Mouse (Mus musculus) liver, embryonic 16.5 days (tissue): ENCODE measurements around the gene Dph2. TPM values are rescaled to one million over a fixed set of nuclear protein-coding genes. Genes with fewer than 3 reads are reported as not detected.

Experiments used
- ATAC-seq: fragments of 200-750 bp; cut with Nextera tagmentation; 2 replicates; pipeline ENCODE4 v1.8.0; 2017; ENCODE audit warnings: low read depth, mild to moderate bottlenecking, moderate number of reproducible peaks, moderate library complexity
- H3K27ac ChIP-seq: fragments of 300-500 bp; sonication (generic); 2 replicates; pipeline ENCODE4 v1.5.1; 2014; ENCODE audit warnings: mild to moderate bottlenecking, low read length
- H3K27me3 ChIP-seq: fragments of 300-500 bp; sonication (generic); 2 replicates; pipeline ENCODE4 v1.6.1; 2014; ENCODE audit warnings: low read depth, low read length, mixed read lengths; ENCODE audit not compliant: control insufficient read depth, insufficient read depth
- H3K36me3 ChIP-seq: fragments of 300-500 bp; sonication (generic); 2 replicates; pipeline ENCODE4 v1.6.1; 2014; ENCODE audit warnings: mild to moderate bottlenecking; ENCODE audit not compliant: control insufficient read depth, insufficient read depth
- H3K4me1 ChIP-seq: fragments of 300-500 bp; sonication (generic); 2 replicates; pipeline ENCODE4 v1.6.1; 2014; ENCODE audit warnings: low read depth, low read length, mixed read lengths; ENCODE audit not compliant: control insufficient read depth
- H3K4me2 ChIP-seq: fragments of 300-500 bp; sonication (generic); 2 replicates; pipeline ENCODE4 v1.6.1; 2014; ENCODE audit warnings: low read depth, low read length, mixed read lengths
- H3K4me3 ChIP-seq: fragments of 300-500 bp; sonication (generic); 2 replicates; pipeline ENCODE4 v1.5.1; 2014; ENCODE audit warnings: low read depth, mild to moderate bottlenecking, low read length
- H3K9ac ChIP-seq: fragments of 300-500 bp; sonication (generic); 2 replicates; pipeline ENCODE4 v1.6.1; 2014; ENCODE audit warnings: low read depth, low read length
- H3K9me3 ChIP-seq: fragments of 300-500 bp; sonication (generic); replicated peaks from 2 replicates; pipeline ENCODE4 v1.6.1; 2016; ENCODE audit warnings: low read length; ENCODE audit not compliant: control insufficient read depth
- WGBS: fragments of 180-500 bp; shearing (Covaris S2); extraction: QIAGEN DNeasy Blood & Tissue Kit; methylation state at CpG from one replicate; pipeline ENCODE4 v1.1.7; 2014; ENCODE audit not compliant: insufficient replicate concordance; 5-methylcytosine and 5-hydroxymethylcytosine counted together
- polyA plus RNA-seq: library from polyadenylated mRNA; unstranded; fragments of >200 nt; fragmentation: Nextera tagmentation; extraction: Ambion mirVana; gene quantifications from 2 replicates; pipeline ENCODE4 v1.2.1, GENCODE M21; 2015

Gene Dph2
- polyA plus RNA-seq, 1 experiment from 2014 or later = 5.8 TPM

GRCm38 (mm10) chr4:117914591-117915442, 23.0 kb upstream of the Dph2 start, which contains the start of gene Ipo13:
Gene Ipo13, minus strand, starts transcription at chr4:117914999.
- under 1% methylated on average over 57 of the region's 61 CpGs for WGBS
- H3K4me1 ChIP-seq = peaks cover 28% of the 10 kb centered on the region

GRCm38 (mm10) chr4:117914031-117914430, 22.2 kb upstream of the Dph2 start:
- peaks cover 28% of the 10 kb centered on the region for H3K4me1 ChIP-seq
- H3K36me3 ChIP-seq = peaks cover 10% of the 10 kb centered on the region
- WGBS = 17% methylated on average over 8 of the region's 8 CpGs
- H3K4me3 ChIP-seq = peak overlapping the region; percentile 87
- H3K9me3 ChIP-seq = no peaks in the 10 kb centered on the region
- H3K9ac ChIP-seq = peak overlapping the region; percentile 91
- peak overlapping the region; percentile 82; the same call in 1 of the 2 replicates for H3K27ac ChIP-seq
- ATAC-seq = no peak
- H3K27me3 ChIP-seq = no peaks in the 10 kb centered on the region
- peak overlapping the region; percentile 94 for H3K4me2 ChIP-seq

More at GRCm38 (mm10) chr4:117914591-117915442, 23.0 kb upstream of the Dph2 start, which contains the start of gene Ipo13:
- H3K27me3 ChIP-seq = no peaks in the 10 kb centered on the region
- ATAC-seq = peak; percentile 95
- H3K9me3 ChIP-seq = no peaks in the 10 kb centered on the region
- peak within 1 kb of the TSS; percentile 87 for H3K4me3 ChIP-seq
- H3K27ac ChIP-seq = peak within 1 kb of the TSS; percentile 82
- H3K4me2 ChIP-seq = peak within 1 kb of the TSS; percentile 94
- peaks cover 10% of the 10 kb centered on the region for H3K36me3 ChIP-seq
- peak within 1 kb of the TSS; percentile 91 for H3K9ac ChIP-seq

GRCm38 (mm10) chr4:117913421-117913820, 21.6 kb upstream of the Dph2 start:
- H3K9ac ChIP-seq = peak overlapping the region; percentile 91
- ATAC-seq = no peak
- H3K4me1 ChIP-seq = peaks cover 28% of the 10 kb centered on the region

GRCm38 (mm10) chr4:117912685-117913273, 20.9 kb upstream of the Dph2 start:
- H3K4me3 ChIP-seq = no peak overlapping the region
- H3K4me2 ChIP-seq = no peak overlapping the region
- peaks cover 28% of the 10 kb centered on the region for H3K4me1 ChIP-seq
- H3K9ac ChIP-seq = no peak overlapping the region
- ATAC-seq = no peak
- 79% methylated on average over 7 of the region's 7 CpGs for WGBS
- H3K9me3 ChIP-seq = no peaks in the 10 kb centered on the region
- H3K36me3 ChIP-seq = peaks cover 10% of the 10 kb centered on the region
- no peaks in the 10 kb centered on the region for H3K27me3 ChIP-seq
- H3K27ac ChIP-seq = no peak overlapping the region

More at GRCm38 (mm10) chr4:117913421-117913820, 21.6 kb upstream of the Dph2 start:
- Histone ChIP-seq H3K27ac (no peak overlapping the region), H3K36me3 (peaks cover 10% of the 10 kb centered on the region), H3K27me3 (no peaks in the 10 kb centered on the region), H3K4me3 (peak overlapping the region; percentile 87), H3K9me3 (no peaks in the 10 kb centered on the region), H3K4me2 (peak overlapping the region; percentile 94)
- WGBS = 83% methylated on average over 3 of the region's 3 CpGs

- no peak for ATAC-seq
- Histone ChIP-seq H3K9me3 (no peaks in the 10 kb centered on the region), H3K36me3 (peaks cover 10% of the 10 kb centered on the region), H3K4me3 (no peak overlapping the region), H3K4me2 (no peak overlapping the region), H3K9ac (no peak overlapping the region), H3K4me1 (peaks cover 27% of the 10 kb centered on the region), H3K27me3 (no peaks in the 10 kb centered on the region), H3K27ac (no peak overlapping the region)
- WGBS = 85% methylated on average over 13 of the region's 13 CpGs
These were observed 20.3 kb upstream of the Dph2 start for GRCm38 (mm10) chr4:117912131-117912561.

GRCm38 (mm10) chr4:117908834-117909453, 17.1 kb upstream of the Dph2 start:
- WGBS = 82% methylated on average over 8 of the region's 8 CpGs

GRCm38 (mm10) chr4:117906196-117906595, 14.4 kb upstream of the Dph2 start:
- ATAC-seq = no peak
- Histone ChIP-seq H3K4me1 (no peaks in the 10 kb centered on the region), H3K27me3 (no peaks in the 10 kb centered on the region), H3K4me2 (no peak overlapping the region), H3K9ac (no peak overlapping the region), H3K9me3 (no peaks in the 10 kb centered on the region), H3K27ac (no peak overlapping the region), H3K4me3 (no peak overlapping the region), H3K36me3 (peaks cover 27% of the 10 kb centered on the region)
- 79% methylated on average over 3 of the region's 3 CpGs for WGBS

More at GRCm38 (mm10) chr4:117908834-117909453, 17.1 kb upstream of the Dph2 start:
- Histone ChIP-seq H3K4me1 (peaks cover 8% of the 10 kb centered on the region), H3K4me2 (no peak overlapping the region), H3K9me3 (no peaks in the 10 kb centered on the region), H3K27me3 (no peaks in the 10 kb centered on the region), H3K9ac (no peak overlapping the region), H3K36me3 (peaks cover 14% of the 10 kb centered on the region), H3K27ac (no peak overlapping the region), H3K4me3 (no peak overlapping the region)
- no peak for ATAC-seq

- H3K36me3 ChIP-seq = peaks cover 33% of the 10 kb centered on the region
- WGBS = 87% methylated on average over 8 of the region's 8 CpGs
- ATAC-seq = no peak
These were observed 12.9 kb upstream of the Dph2 start for GRCm38 (mm10) chr4:117904761-117905160.

More at GRCm38 (mm10) chr4:117904761-117905160, 12.9 kb upstream of the Dph2 start:
- no peaks in the 10 kb centered on the region for H3K27me3 ChIP-seq
- H3K4me2 ChIP-seq = no peak overlapping the region
- no peak overlapping the region for H3K9ac ChIP-seq
- no peak overlapping the region for H3K27ac ChIP-seq
- no peaks in the 10 kb centered on the region for H3K9me3 ChIP-seq
- no peak overlapping the region for H3K4me3 ChIP-seq
- no peaks in the 10 kb centered on the region for H3K4me1 ChIP-seq
